In the genomic region with DNA sequence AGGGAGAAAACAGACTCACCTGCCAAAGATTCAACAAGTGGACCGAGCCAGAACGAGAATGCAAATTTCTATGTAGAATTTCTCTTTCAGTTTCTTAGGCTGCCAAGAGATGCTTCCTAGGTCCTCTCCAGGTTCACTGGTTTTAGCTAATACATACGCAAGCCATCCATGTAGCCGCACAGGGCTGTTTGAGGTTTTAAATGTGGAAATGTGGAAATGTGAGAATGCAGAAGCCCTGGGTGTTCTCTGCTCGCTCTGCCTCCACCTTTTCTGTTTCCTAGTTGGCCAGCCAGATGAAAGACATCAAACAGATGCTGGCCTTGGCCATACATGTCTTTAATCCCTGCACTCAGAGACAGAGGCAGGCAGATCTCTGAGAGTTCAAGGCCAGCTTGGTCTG, we compare ENCODE assay signal across 27 mouse cellular contexts. TPM values are rescaled to one million over a fixed set of nuclear protein-coding genes. Genes with fewer than 3 reads are reported as not detected.
DNase-seq lines count a peak whose midpoint lies in the region; ATAC-seq and TF ChIP-seq lines count a peak whose summit lies in the region.
"Had no signal": no experiment of that assay in that cellular context is flagged by ENCODE, and none has a peak within 500 bp of the region (broad histone marks: within the 10 kb centered on the region; RNA-seq: fewer than 3 reads in every experiment).

No protein-coding gene starts in this region.

- 75% methylated on average over 5 of the region's 5 CpGs for WGBS in liver, postnatal 0 days (ENCODE audit: insufficient replicate concordance)

- no peak for TF ChIP-seq EP300 in liver, postnatal 0 days (IDR thresholded peaks at IDR 0.05; ENCODE audit: low read depth)
- TF ChIP-seq EP300 in CH12.LX (IDR thresholded peaks at IDR 0.05; ENCODE audit: low read length), result no peak

- peak overlapping the region; percentile 41 for H3K27ac ChIP-seq in liver, postnatal 0 days (ENCODE audit: low read depth)
- no peak overlapping the region for H3K27ac ChIP-seq in CH12.LX (ENCODE audit: insufficient read depth, low read depth)
- peak overlapping the region; percentile 99 for H3K27ac ChIP-seq in bone marrow macrophage, adult 2 months (ENCODE audit: insufficient read depth, low read depth, low read length)
- H3K27ac ChIP-seq: embryonic facial prominence, embryonic 13.5 days; hindbrain, embryonic 14.5 days; liver, embryonic 13.5 days; midbrain, embryonic 10.5 days; midbrain, embryonic 15.5 days had no signal

- H3K27me3 ChIP-seq in liver, postnatal 0 days (ENCODE audit: insufficient read depth, low read length), result no peaks in the 10 kb centered on the region
- H3K27me3 ChIP-seq in CH12.LX (replicated peaks), result no peaks in the 10 kb centered on the region
- H3K27me3 ChIP-seq: embryonic facial prominence, embryonic 13.5 days; liver, embryonic 13.5 days; midbrain, embryonic 15.5 days had no signal

- in situ Hi-C loops in CH12.LX (cut with MboI; ENCODE audit: low pct_ligation_motif_present, low pct_unique_long_range_greater_than_20kb, low sequenced_read_pairs), result no loop called here

- no peaks in the 10 kb centered on the region for H3K9me3 ChIP-seq in liver, postnatal 0 days (ENCODE audit: low read length)
- no peaks in the 10 kb centered on the region for H3K9me3 ChIP-seq in CH12.LX (replicated peaks; ENCODE audit: low read length)
- H3K9me3 ChIP-seq: embryonic facial prominence, embryonic 13.5 days; liver, embryonic 13.5 days; midbrain, embryonic 10.5 days; midbrain, embryonic 15.5 days had no signal

- TF ChIP-seq RAD21 in CH12.LX (IDR thresholded peaks at IDR 0.05; ENCODE audit: low read depth, low read length), result no peak

- no peak for DNase-seq in liver, postnatal 0 days
- DNase-seq in liver, result no peak
- DNase-seq in CH12.LX (ENCODE audit: extremely low read depth), result no peak
- DNase-seq in adipocyte (ENCODE audit: low spot score), result no peak
- no peak for DNase-seq in retina, embryonic 14.5 days (ENCODE audit: low spot score)
- DNase-seq: adrenal gland, postnatal 10 days; cerebellum, adult 18-20 months; cerebellum, postnatal 10 days; kidney, adult 11 months; kidney, postnatal 4 days; layer of hippocampus, postnatal 36 days; left cerebral cortex, postnatal 4 days; liver, embryonic 13.5 days; lung, embryonic 14.5 days; lung, postnatal 4 days; right cerebral cortex, adult 18-20 months; right cerebral cortex, postnatal 4 days had no signal

- no peak overlapping the region for H3K4me2 ChIP-seq in liver, postnatal 0 days (ENCODE audit: low read depth, low read length)
- peak overlapping the region; percentile 85 for H3K4me2 ChIP-seq in CH12.LX (ENCODE audit: insufficient read depth, low read depth, poor library complexity, severe bottlenecking)
- H3K4me2 ChIP-seq: embryonic facial prominence, embryonic 13.5 days; heart, embryonic 11.5 days; hindbrain, embryonic 14.5 days; liver, embryonic 13.5 days; lung, embryonic 14.5 days; midbrain, embryonic 15.5 days had no signal

- TF ChIP-seq POLR2A in CH12.LX (IDR thresholded peaks at IDR 0.05; ENCODE audit: low read depth, low read length), result no peak
- no peak for TF ChIP-seq POLR2A in bone marrow macrophage, adult 2 months (IDR thresholded peaks at IDR 0.05; ENCODE audit: borderline replicate concordance, low read depth, low read length)

- ATAC-seq in liver, postnatal 0 days, result no peak
- peak; percentile 56 for ATAC-seq in megakaryocyte progenitor cell, adult 5-6 weeks (replicated peaks; ENCODE audit: poor library complexity)
- ATAC-seq in activated CD4-positive, CD25-positive, alpha-beta regulatory T cell, adult 4 months, result no peak
- ATAC-seq: CD4-positive, CD25-positive, alpha-beta regulatory T cell, adult 4 months; forebrain, embryonic 16.5 days; midbrain, embryonic 15.5 days had no signal

- H3K79me2 ChIP-seq in CH12.LX (replicated peaks; ENCODE audit: control insufficient read depth, extremely low read depth, insufficient read depth, poor library complexity, severe bottlenecking), result no peaks in the 10 kb centered on the region

- 0 out of 2 replicates have a peak, but pooled peaks cover 4% of the 10 kb centered on the region for H3K4me1 ChIP-seq in liver, postnatal 0 days (ENCODE audit: insufficient read depth)
- H3K4me1 ChIP-seq in CH12.LX (ENCODE audit: control insufficient read depth in 1 of 2, insufficient read depth in 2 of 2), result peaks cover 17 to 32% of the 10 kb centered on the region in 2 experiments
- H3K4me1 ChIP-seq in bone marrow macrophage, adult 2 months (ENCODE audit: control insufficient read depth, insufficient read depth, low read length), result peaks cover 49% of the 10 kb centered on the region
- H3K4me1 ChIP-seq: embryonic facial prominence, embryonic 13.5 days; midbrain, embryonic 10.5 days; midbrain, embryonic 15.5 days had no signal

- no peak for TF ChIP-seq CTCF in liver, postnatal 0 days (IDR thresholded peaks at IDR 0.05; ENCODE audit: low read depth)
- no peak for TF ChIP-seq CTCF in CH12.LX (conservative IDR thresholded peaks at IDR 0.05 in 1 of 2, IDR thresholded peaks at IDR 0.05 in 1 of 2; ENCODE audit: low read depth in 2 of 2, low read length in 2 of 2)
- no peak for TF ChIP-seq CTCF in bone marrow macrophage, adult 2 months (IDR thresholded peaks at IDR 0.05; ENCODE audit: low read depth, low read length)

- no peak overlapping the region for H3K4me3 ChIP-seq in liver, postnatal 0 days (ENCODE audit: low read depth, low read length)
- H3K4me3 ChIP-seq in CH12.LX (replicated peaks in 1 of 3; ENCODE audit: low read depth in 2 of 3, low read length in 2 of 3, poor library complexity in 1 of 3), result no peak overlapping the region
- no peak overlapping the region for H3K4me3 ChIP-seq in bone marrow macrophage, adult 2 months (ENCODE audit: insufficient read depth, low read length)
- H3K4me3 ChIP-seq: embryonic facial prominence, embryonic 13.5 days; liver, embryonic 13.5 days; midbrain, embryonic 10.5 days; midbrain, embryonic 15.5 days had no signal

- H3K36me3 ChIP-seq in liver, postnatal 0 days (replicated peaks; ENCODE audit: insufficient read depth, low read length), result no peaks in the 10 kb centered on the region
- H3K36me3 ChIP-seq in CH12.LX (replicated peaks in 1 of 2; ENCODE audit: control insufficient read depth in 1 of 2, insufficient read depth in 1 of 2, low read length in 1 of 2), result no peaks in the 10 kb centered on the region
- H3K36me3 ChIP-seq: embryonic facial prominence, embryonic 13.5 days; liver, embryonic 13.5 days; midbrain, embryonic 10.5 days; midbrain, embryonic 15.5 days had no signal

- dilution Hi-C loops in CH12.LX (cut with MboI; ENCODE audit: extremely low pct_ligation_motif_present, extremely low pct_unique_long_range_greater_than_20kb, low sequenced_read_pairs), result no loop called here

- H3K9ac ChIP-seq in liver, postnatal 0 days (replicated peaks), result no peak overlapping the region
- H3K9ac ChIP-seq in CH12.LX (ENCODE audit: insufficient read depth, low read depth), result no peak overlapping the region
- H3K9ac ChIP-seq: embryonic facial prominence, embryonic 13.5 days; hindbrain, embryonic 14.5 days; liver, embryonic 13.5 days; lung, embryonic 14.5 days; midbrain, embryonic 15.5 days had no signal

TF ChIP-seq in CH12.LX, 34 proteins besides CTCF, POLR2A, EP300 and RAD21:
- no peak for TF ChIP-seq ELF1 (IDR thresholded peaks at IDR 0.05; ENCODE audit: low read depth, low read length)
- TF ChIP-seq BHLHE40 (IDR thresholded peaks at IDR 0.05; ENCODE audit: low read depth, low read length), result 0 out of 2 replicates have a peak, but pooled peaks have one; percentile 27

RNA-seq across cellular contexts. Expression of a gene that starts 26.4 kb away (rescaled TPM):
- 5.1 and 5.7 TPM in 2 replicates for polyA plus RNA-seq in liver, postnatal 0 days (2015; fragmentation: Nextera tagmentation; extraction: Ambion mirVana)
- total RNA-seq in CH12.LX (2012; rRNA removed), result 21.2 TPM in 2 replicates
- total RNA-seq in CH12.LX (2014; rRNA removed), result 14.7 and 15.7 TPM in 2 replicates
- 18.6 and 19.5 TPM in 2 replicates for polyA plus RNA-seq in CH12.LX (2012; ENCODE audit: insufficient read length, low read depth)
- 189 and 194 TPM in 2 replicates for polyA plus RNA-seq in bone marrow macrophage, adult 2 months (2012; ENCODE audit: insufficient read depth, insufficient read length, missing spikeins)
- 6.4 and 7.9 TPM in 2 replicates for total RNA-seq in megakaryocyte progenitor cell, adult 5-6 weeks (2015)
- total RNA-seq in megakaryocyte progenitor cell, adult 5-6 weeks (2017), result 7.5 and 19.3 TPM in 2 replicates
- 10 to 100 TPM; 37.7 to 51.7 TPM for polyA plus RNA-seq in activated CD4-positive, CD25-positive, alpha-beta regulatory T cell, adult 4 months (2017; shearing (Covaris generic))

RNA-seq across cellular contexts. Expression of a gene that starts 26.5 kb away (rescaled TPM):
- 1.7 and 1.8 TPM in 2 replicates for polyA plus RNA-seq in liver, postnatal 0 days (2015; fragmentation: Nextera tagmentation; extraction: Ambion mirVana)
- total RNA-seq in CH12.LX (2012; rRNA removed), result 8.4 and 9.9 TPM in 2 replicates
- 5.8 and 6.4 TPM in 2 replicates for total RNA-seq in CH12.LX (2014; rRNA removed)
- 7.4 and 10.6 TPM in 2 replicates for polyA plus RNA-seq in CH12.LX (2012; ENCODE audit: insufficient read length, low read depth)
- 12.6 and 13.9 TPM in 2 replicates for polyA plus RNA-seq in bone marrow macrophage, adult 2 months (2012; ENCODE audit: insufficient read depth, insufficient read length, missing spikeins)
- total RNA-seq in megakaryocyte progenitor cell, adult 5-6 weeks (2015), result 4.7 and 7.5 TPM in 2 replicates
- total RNA-seq in megakaryocyte progenitor cell, adult 5-6 weeks (2017), result 5.3 and 6.6 TPM in 2 replicates
- polyA plus RNA-seq in activated CD4-positive, CD25-positive, alpha-beta regulatory T cell, adult 4 months (2017; shearing (Covaris generic)), result 1 to 10 TPM; 6.5 to 7.2 TPM

RNA-seq across cellular contexts. Expression of a gene that starts 50.3 kb away (rescaled TPM):
- 8.1 and 9.1 TPM in 2 replicates for polyA plus RNA-seq in liver, postnatal 0 days (2015; fragmentation: Nextera tagmentation; extraction: Ambion mirVana)
- total RNA-seq in CH12.LX (2012; rRNA removed) (134 and 193 TPM in 2 replicates), CH12.LX (2014; rRNA removed) (101 and 104 TPM in 2 replicates)
- polyA plus RNA-seq in CH12.LX (2012; ENCODE audit: insufficient read length, low read depth), result 92.2 and 120 TPM in 2 replicates
- 3.4 and 4.3 TPM in 2 replicates for polyA plus RNA-seq in bone marrow macrophage, adult 2 months (2012; ENCODE audit: insufficient read depth, insufficient read length, missing spikeins)
- total RNA-seq in megakaryocyte progenitor cell, adult 5-6 weeks (2015), result 35.5 and 39.4 TPM in 2 replicates
- total RNA-seq in megakaryocyte progenitor cell, adult 5-6 weeks (2017), result 34.3 and 44.5 TPM in 2 replicates
- polyA plus RNA-seq in activated CD4-positive, CD25-positive, alpha-beta regulatory T cell, adult 4 months (2017; shearing (Covaris generic)), result 10 to 100 TPM; 30.9 to 48.7 TPM
